Mouse (Mus musculus) central nervous system, embryonic 14 days (tissue): ENCODE data around the gene Zc3h15. TPM values are rescaled to one million over a fixed set of nuclear protein-coding genes. Genes with fewer than 3 reads are reported as not detected.

ENCODE experiments used
- polyA plus RNA-seq: library from polyadenylated mRNA; depleted of rRNA; stranded (reverse); fragments of >200 nt; gene quantifications from 2 replicates; pipeline ENCODE4 v1.2.3, GENCODE M21; 2012; rRNA removed

The Zc3h15 gene
- polyA plus RNA-seq = 127 and 152 TPM in 2 replicates

DNA sequence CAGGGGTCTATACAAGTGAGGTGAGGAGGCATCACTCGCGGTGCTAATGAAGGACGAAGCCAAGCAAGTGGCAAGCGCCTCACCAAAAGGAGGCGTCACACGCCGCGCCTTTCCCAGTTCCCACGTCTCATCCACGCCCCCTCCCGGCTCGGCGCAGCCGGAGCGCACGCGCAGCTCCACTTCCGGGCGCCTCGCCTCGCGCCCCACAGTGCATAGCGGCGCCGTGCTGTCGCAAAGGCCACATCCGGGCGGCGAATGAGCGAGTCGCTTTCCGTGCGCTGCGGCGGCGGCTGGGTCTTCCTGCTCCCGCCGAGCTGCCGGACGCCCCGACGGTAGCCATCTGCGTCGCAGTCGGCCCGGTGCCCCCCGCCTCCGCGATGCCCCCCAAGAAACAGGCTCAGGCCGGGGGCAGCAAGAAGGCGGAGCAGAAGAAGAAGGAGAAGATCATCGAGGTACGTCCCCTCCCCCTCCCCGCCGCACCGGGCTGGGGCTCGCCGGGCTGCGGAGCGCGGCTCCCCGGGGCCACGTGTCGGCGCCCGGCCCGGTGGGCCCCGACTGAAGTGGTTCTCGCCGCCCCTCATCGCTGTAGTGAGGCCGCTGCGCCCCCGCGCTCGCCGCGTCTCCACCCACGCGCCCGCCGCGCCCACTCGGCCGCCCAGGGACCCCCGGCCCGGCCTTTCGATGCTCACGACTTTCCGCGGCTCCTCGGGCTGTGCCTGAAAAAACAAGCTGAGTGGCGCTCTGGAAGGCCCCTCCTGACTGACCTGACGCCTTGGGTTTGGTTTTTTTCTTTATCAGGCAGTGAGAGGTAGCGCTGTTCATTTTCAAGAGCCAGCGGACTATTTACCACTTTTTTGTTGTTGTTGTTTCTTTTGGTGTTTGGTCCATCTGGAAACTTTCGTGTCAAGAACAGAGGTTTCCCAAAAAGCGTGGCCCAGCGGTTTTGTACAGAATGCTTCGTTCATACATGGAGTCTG, at the start of gene Zc3h15:
TSS of gene Zc3h15 (plus strand) at position 160 of the 977 bp plus-strand sequence.

Other genes starting within 250 kb of the Zc3h15 start
- 11.8 and 19.9 TPM in 2 replicates for gene Itgav, start 80.0 kb downstream of the Zc3h15 start, polyA plus RNA-seq
- 36.2 and 39.3 TPM in 2 replicates for gene Fam171b, start 168.2 kb downstream of the Zc3h15 start, polyA plus RNA-seq